Mouse (Mus musculus) erythroblast, embryonic 14.5 days (primary cell): Measurements from ENCODE around the gene Prss32.

Experiments
- GATA1 ChIP-seq: IDR thresholded peaks from 2 replicates; pipeline ENCODE4 v1.6.1; 2012; ENCODE audit warnings: low read length, inconsistent platforms, mixed read lengths
- TAL1 ChIP-seq: IDR thresholded peaks from 3 replicates; pipeline ENCODE4 v1.6.1; 2012; ENCODE audit warnings: low read length, inconsistent platforms, mixed read lengths

DNA sequence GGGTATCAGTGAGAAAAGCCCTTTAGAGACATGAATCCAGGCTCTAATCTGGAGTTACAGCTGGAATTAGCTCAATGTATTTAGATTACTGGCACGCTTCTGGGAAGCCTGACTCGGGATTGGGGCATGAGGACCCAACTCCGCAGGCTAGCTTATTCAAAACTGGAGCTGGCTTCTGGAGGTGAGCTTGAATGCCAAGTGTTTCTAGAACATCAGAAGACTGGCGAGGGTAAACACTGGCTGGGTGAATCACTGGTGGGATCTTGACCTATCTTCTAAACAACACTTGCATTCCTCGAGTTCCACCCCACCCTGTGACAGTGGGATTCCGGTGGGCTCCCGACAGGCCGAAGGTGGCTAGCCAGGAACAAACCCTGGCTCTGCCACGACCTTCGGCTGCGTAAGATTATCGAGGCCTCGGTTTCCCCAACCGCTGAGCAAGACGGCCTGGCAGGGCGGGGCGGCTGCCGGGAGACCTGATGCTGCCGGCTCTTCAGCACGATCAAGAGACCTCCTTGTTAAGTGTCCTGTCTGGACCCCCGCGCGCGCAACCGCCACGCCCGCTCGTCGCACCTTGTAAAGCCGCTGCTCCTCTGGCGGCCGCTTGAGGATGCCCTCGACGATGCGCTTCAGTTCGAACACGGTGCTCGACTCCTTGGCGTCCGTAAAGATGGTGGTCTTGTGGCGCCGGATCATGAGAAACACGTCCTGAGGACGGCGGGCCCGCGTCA is 15.2 kb upstream of the Prss32 start:
- TF ChIP-seq GATA1 (no peak), TAL1 (no peak)
